Comparison of ENCODE assay signal across 8 mouse cellular contexts in genomic region chr10:51677548-51678250, GRCm38 (mm10). TPM values are rescaled to one million over a fixed set of nuclear protein-coding genes. Genes with fewer than 3 reads are reported as not detected.
DNase-seq lines count a peak whose midpoint lies in the region; ATAC-seq lines count a peak whose summit lies in the region.

Rfx6 (plus strand) TSS chr10:51677756.

- peak within 1 kb of the TSS; percentile 95 for H3K4me2 ChIP-seq in hindbrain, embryonic 12.5 days (replicated peaks)
- H3K4me2 ChIP-seq in liver, embryonic 13.5 days = peak within 1 kb of the TSS; percentile 59

- H3K4me3 ChIP-seq in hindbrain, embryonic 12.5 days = peak within 1 kb of the TSS; percentile 44
- H3K4me3 ChIP-seq in liver, embryonic 13.5 days (replicated peaks) = peak within 1 kb of the TSS; percentile 37

- peak; percentile 47 for ATAC-seq in common myeloid progenitor, adult 5-6 weeks (replicated peaks; ENCODE audit: low read depth, poor library complexity, severe bottlenecking)
- ATAC-seq in hindbrain, embryonic 12.5 days (ENCODE audit: low FRiP score) = peak; percentile 84
- peak; percentile 20; the same call in 1 of the 2 replicates for ATAC-seq in liver, embryonic 13.5 days (ENCODE audit: low read depth)
- ATAC-seq in monocyte, adult 5-6 weeks (replicated peaks; ENCODE audit: insufficient number of reproducible peaks, low FRiP score, low TSS enrichment, poor library complexity, severe bottlenecking) = no peak

- no peak within 1 kb of the TSS for H3K27ac ChIP-seq in hindbrain, embryonic 12.5 days
- no peak within 1 kb of the TSS for H3K27ac ChIP-seq in liver, embryonic 13.5 days

- no peaks in the 10 kb centered on the region for H3K9me3 ChIP-seq in hindbrain, embryonic 12.5 days (replicated peaks)
- no peaks in the 10 kb centered on the region for H3K9me3 ChIP-seq in liver, embryonic 13.5 days (replicated peaks)

- peak within 1 kb of the TSS; percentile 54 for H3K9ac ChIP-seq in hindbrain, embryonic 12.5 days
- no peak within 1 kb of the TSS for H3K9ac ChIP-seq in liver, embryonic 13.5 days

- H3K4me1 ChIP-seq in hindbrain, embryonic 12.5 days = peaks cover 10% of the 10 kb centered on the region
- no peaks in the 10 kb centered on the region for H3K4me1 ChIP-seq in liver, embryonic 13.5 days (replicated peaks)

- under 1% methylated on average over 38 of the region's 38 CpGs for WGBS in hindbrain, embryonic 12.5 days
- 2% methylated on average over 38 of the region's 38 CpGs for WGBS in liver, embryonic 13.5 days (ENCODE audit: insufficient replicate concordance)

- peaks cover 31% of the 10 kb centered on the region for H3K27me3 ChIP-seq in hindbrain, embryonic 12.5 days
- H3K27me3 ChIP-seq in liver, embryonic 13.5 days = peaks cover 25% of the 10 kb centered on the region

- DNase-seq in kidney, adult 18-20 months = peak; percentile 18
- no peak for DNase-seq in kidney, adult 8-10 months
- no peak for DNase-seq in liver, embryonic 13.5 days
- DNase-seq in retina, embryonic 14.5 days (ENCODE audit: low spot score) = peak; percentile 43
- no peak for DNase-seq in urinary bladder, postnatal 25 days (ENCODE audit: low spot score)

- no peaks in the 10 kb centered on the region for H3K36me3 ChIP-seq in hindbrain, embryonic 12.5 days
- no peaks in the 10 kb centered on the region for H3K36me3 ChIP-seq in liver, embryonic 13.5 days

RNA-seq across cellular contexts. Expression of gene Rfx6, which starts in this region (rescaled TPM):
- total RNA-seq in common myeloid progenitor, adult 5-6 weeks (2017) = not detected in 2 replicates
- not detected in 2 replicates for polyA plus RNA-seq in hindbrain, embryonic 12.5 days (2016; fragmentation: Nextera tagmentation; extraction: Ambion mirVana)
- polyA plus RNA-seq in liver, embryonic 13.5 days (2015; fragmentation: Nextera tagmentation; extraction: Ambion mirVana) = not detected in 2 replicates
- 0.39 TPM in 1 of 3 replicates, not detected in the others for total RNA-seq in monocyte, adult 5-6 weeks (2017)

Comparison
In these comparisons a context has a peak if more than half of its experiments do, and no peak if none do; other contexts are left out.
1. DNase-seq: peak in kidney, adult 18-20 months (single experiment) and retina, embryonic 14.5 days (single experiment); none in kidney, adult 8-10 months (0 of 2), liver, embryonic 13.5 days (single experiment) and urinary bladder, postnatal 25 days (single experiment).
2. Peak in ATAC-seq in common myeloid progenitor, adult 5-6 weeks; RNA of the gene not detected or under 1 TPM.
3. Peak in ATAC-seq, H3K4me3 ChIP-seq, H3K9ac ChIP-seq and H3K4me2 ChIP-seq in hindbrain, embryonic 12.5 days; RNA of the gene not detected or under 1 TPM.
4. Peak in ATAC-seq, H3K4me3 ChIP-seq and H3K4me2 ChIP-seq in liver, embryonic 13.5 days; RNA of the gene not detected or under 1 TPM.